Mouse (Mus musculus) neutrophil, adult 5-6 weeks (primary cell): Measurements from ENCODE around the gene Fgfr2. TPM values are rescaled to one million over a fixed set of nuclear protein-coding genes. Genes with fewer than 3 reads are reported as not detected.
A peak's percentile ranks its signal among the peaks of the same experiment; 100 is the strongest.
"Not testable (repeated sequence)": the region's sequence is repeated elsewhere in the genome, so short reads cannot be mapped to it uniquely, and the experiment has no call there.

ENCODE experiments used
- ATAC-seq: fragments of 151-379, 151-347 bp; 2 replicates; pipeline ENCODE4 v1.8.0; 2017; ENCODE audit warnings: mild to moderate bottlenecking, moderate TSS enrichment; ENCODE audit not compliant: insufficient number of reproducible peaks, poor library complexity, low FRiP score, severe bottlenecking; ENCODE audit errors: extremely low read depth
- total RNA-seq: library from RNA; stranded (forward); fragments of 200-1000 nt; gene quantifications from 2 replicates; pipeline ENCODE4 v1.2.3, GENCODE M21; 2017

Gene Fgfr2
- total RNA-seq, 1 experiment from 2014 or later: not detected

DNA sequence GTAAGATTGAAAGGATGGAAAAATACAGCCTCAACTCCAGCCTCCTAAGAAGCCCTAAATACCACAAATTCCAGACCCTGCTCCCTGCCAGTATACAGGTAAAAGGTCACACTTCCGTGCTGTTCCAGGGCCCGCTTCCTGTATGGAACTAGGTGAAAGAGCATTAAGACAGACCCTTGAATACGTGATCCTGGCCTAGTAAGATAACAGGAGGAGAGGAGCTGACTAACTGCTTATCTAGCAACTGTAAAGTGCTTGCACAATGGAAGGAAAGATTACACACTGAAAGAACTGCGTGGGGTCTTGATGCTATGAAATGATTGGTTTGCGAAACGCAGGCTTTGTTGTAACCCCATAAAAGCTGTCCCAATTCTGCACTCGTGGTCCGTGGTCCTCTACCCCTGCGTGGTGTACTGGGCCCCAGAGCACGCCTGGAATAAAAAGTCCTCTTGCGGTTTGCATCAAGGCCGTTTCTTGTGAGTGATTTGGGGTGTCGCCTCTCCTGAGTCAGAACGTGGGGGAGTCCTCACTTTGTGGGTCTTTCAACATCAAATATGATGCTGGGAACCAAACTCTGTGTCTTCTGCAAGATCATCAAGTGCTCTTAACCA, 2602.2 kb downstream of the Fgfr2 start:
- no peak for ATAC-seq

DNA sequence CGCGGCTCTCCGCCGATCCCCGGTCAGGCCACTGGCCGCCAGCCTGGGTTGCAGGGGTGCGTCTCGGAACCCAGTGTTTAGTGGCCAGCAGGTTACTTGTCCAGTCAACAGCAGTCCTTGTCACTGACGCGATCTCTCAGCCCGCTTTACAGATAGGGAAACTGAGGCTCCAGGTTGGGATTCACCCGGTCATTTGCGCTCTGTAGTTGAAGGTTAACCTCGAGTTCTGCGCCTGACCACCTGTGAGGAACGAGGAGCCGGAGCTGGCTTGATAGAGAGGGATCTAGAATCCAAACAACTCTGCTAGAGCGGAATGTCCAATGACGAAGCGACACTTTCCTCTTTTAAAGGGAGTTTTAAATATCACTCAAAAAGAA, 2603.1 kb downstream of the Fgfr2 start, which contains the start of gene Ate1:
Gene Ate1 (minus strand): TSS at position 321 of the 377 bp plus-strand sequence.
- no peak for ATAC-seq

DNA sequence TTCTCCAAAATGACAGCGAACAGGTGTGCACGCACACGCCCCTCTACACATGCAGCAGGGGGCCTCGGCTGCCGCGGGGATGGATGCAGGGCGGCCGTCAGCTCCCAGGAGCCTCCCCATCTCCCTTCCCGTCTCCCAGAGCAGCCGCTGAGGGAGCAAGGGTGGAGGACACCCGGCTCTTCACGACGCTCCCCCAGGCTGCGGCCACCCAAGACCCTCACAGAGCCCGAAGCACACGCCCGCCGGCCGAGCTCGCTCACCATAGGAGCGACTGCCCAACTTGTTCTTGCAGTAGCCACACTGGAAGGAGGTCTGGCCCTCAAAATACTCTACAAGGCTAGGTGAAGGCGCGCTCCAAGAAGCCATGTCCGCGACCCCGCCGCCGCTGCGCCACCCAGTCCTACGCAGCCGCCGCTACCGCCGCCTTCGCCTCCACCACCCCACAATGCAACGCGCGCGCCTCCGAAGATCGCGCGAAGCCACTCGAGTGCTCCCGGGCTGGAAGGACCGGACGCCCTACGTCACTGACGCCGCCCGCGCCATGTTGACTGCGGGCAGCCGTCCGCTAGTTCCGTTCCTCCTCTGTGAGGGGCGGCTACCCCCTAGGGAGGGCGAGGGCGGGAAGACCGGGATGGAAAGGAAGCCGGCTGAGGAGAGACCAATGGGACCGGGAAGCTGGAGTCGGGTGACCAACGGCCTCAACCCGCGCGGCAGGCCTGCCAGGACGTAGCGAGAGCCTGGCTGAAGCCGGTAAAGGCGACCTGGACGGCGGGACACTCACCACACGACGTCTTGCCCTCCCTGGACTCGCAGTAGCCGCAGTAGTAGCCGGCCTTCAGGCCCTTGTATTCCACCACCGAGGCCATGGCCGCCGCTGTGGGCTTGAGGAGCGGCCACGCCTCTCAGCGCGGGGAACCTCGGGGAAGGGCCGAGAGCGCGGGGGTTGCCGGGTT, 2603.8 kb downstream of the Fgfr2 start:
- peak; percentile 98 for ATAC-seq

DNA sequence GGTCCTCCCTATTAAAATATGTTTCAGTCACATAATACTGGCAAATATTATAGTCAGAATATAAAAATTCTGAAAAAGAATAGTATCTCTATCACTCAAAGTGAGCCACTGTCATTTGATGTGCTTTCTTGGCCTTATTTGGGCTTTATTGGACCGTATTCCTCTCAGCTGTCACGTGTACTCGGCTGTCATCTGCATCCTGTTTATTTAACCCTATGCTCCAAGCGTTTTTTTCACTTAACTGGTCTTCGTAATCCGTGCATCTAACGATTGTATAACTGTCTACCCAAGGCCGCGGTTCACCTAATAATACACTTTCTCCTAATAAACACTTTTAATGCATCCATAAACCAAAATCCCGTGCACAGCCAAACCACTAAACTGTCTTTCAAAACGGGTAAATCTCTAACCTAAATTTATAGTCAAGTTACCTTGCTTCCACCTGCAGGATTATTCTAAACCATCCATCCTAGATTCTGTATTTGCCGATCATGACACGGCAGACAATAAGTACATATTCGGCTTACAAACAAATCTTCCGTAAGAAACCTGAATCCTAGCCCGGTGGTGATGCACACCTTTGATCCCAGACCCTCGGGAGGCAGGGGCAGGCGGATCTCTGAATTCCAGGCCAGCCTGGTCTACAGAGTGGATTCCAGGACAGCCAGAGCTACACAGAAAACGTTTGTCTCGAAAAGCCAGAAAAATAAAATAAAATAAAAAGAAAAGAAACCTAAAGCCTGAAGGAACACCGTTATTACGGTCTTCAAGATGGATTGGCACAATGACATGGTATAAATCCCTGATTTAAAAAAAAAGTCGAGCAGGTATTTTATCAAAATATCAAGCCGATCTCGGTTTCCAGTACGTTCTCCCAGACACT, 2604.7 kb downstream of the Fgfr2 start:
- no peak for ATAC-seq

DNA sequence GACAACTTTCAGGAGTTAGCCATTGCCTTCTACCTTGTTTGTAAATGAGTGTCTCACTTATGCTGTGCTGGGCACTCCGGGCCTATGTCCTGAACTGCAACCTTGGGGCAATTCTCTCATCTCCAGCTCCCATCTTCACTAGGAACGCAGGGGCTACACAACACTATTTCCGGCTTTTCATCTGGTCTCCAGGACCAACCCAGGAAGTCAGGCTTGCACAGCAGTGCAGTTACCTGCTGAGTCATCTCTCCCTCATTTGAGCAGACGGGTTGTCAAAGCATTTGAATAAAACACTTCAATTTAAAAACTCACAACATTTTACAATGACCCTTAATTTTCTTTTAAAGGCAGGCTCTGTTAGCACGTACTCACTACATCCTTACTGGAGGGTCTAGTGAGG, 2612.9 kb downstream of the Fgfr2 start:
- ATAC-seq: no peak

DNA sequence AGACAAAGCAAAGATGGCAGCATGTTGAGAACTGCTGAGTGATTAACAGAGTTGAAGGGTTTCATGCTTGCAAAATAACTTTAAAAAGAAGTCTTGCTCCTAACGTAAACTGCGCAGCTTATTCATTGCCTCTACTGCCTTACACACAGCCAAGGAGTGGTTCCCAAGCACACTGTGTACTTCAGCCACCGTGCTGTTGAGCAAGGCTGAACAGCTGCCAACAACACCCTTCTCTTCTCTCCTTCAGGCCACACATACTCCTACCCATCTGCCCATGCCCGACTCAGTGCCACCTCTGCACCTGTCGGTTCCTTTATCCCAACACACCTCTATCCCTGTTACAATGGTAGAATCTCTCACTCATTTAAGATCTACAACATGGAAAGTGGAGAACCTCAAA, 2620.1 kb downstream of the Fgfr2 start:
- ATAC-seq: no peak

DNA sequence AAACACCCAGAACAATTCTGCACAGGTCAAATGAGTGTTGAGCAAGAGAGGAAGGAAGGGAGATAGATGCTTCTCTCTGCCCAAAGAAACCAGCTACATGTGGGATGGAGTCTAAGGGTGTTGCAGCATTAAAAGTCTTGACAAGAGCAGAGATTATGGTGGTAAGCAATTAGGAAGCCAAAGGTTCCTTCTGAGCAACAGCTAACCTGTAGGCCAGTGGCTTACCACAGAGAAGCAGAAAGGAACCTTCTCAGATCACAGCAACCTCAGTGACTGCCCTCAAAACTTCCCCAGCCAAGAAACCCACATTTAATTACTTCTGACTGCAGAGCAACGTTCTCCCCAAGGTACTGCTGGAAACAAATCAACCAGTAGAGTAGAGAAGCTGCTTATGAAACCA, 2621.7 kb downstream of the Fgfr2 start:
- ATAC-seq: no peak

DNA sequence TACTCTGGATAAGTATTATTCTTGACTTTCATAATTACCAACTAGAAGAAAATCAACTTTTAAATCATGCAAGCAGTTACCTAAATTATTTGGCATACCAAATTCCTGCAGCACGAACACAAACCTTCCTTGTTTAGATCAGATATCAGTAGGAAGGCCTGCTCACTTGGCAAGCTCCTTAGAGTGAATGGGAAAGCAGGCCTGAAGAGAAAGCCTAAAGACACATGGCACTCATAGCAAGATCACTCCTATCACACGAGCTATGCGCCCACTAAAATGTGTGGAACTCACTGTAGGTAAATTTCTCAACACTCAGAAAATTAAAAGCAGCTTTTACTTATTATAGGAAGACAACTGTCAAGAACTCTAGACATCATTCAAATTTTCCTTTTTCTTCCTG, 2629.8 kb downstream of the Fgfr2 start:
- ATAC-seq: no peak

DNA sequence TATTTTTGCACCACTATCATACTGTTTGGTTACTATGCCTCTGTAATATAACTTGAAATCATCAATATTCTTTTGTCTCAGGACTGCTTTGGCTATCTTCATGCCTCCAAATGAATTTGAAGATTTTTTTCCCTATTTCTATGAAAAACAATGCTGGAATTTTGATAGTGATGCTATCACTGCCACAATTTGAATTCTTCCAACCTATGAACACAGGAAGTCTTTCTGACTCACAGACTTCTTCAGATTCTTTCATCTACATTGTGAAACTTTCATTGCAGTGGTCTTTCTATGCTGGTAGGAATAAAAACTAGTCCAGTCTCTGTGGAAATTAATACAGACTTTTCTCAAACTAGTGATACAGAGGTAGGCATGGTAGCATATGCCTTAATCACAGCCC, 2631.1 kb downstream of the Fgfr2 start:
- no peak for ATAC-seq

DNA sequence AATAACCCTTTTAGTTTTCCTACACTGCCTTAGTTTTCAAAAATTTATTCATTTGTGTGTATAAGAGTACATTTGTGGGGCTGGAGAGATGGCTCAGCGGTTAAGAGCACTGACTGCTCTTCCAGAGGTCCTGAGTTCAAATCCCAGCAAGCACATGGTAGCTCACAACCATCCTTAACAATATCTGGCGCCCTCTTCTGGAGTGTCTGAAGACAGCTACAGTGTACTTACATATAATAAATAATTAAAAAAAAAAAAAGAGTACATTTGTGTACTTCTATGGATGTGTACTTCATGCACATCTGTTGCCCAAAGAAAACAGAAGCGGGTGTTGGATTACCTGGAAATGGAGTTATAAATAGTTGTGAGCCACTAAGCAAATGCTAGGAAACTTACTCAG, 2644.1 kb downstream of the Fgfr2 start:
- not testable (repeated sequence) for ATAC-seq

DNA sequence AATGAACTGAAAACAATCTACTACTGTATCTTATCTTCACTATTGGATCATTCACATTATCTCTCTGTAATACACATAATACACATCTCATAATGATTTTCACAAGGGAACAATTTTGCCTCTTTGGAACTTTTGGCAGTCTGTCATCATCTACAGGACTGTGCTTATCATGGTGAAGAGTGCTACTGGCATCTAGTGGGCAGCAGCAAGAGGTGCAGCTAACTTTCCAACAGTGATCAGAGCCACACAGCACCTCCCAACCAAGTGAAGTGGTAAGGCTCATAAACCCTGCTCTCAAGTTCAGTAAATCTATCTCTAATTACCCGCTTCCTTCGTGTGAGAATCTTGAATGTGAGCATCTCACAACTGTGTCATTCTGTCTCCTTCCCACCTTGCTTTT, 2647.2 kb downstream of the Fgfr2 start:
- ATAC-seq: peak; percentile 67

DNA sequence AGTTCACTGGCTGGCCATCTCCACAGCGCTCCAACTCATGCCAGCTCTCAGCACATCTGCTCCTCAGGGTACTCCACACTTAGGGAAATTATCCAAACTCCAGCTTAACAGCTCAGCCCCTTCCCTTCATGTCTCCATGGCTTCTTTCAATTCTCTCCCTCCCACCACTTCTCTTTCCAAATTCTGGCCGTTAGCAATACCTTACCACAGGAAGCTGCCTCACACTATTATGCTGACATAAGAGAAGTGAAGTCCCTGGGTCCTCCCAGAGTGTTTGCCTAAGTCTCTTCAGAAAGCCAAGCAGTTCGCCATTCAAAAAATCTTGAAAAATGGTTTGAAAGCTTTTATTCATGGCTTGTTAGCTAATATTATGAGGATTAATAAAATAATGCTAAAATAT, 2649.3 kb downstream of the Fgfr2 start:
- no peak for ATAC-seq

DNA sequence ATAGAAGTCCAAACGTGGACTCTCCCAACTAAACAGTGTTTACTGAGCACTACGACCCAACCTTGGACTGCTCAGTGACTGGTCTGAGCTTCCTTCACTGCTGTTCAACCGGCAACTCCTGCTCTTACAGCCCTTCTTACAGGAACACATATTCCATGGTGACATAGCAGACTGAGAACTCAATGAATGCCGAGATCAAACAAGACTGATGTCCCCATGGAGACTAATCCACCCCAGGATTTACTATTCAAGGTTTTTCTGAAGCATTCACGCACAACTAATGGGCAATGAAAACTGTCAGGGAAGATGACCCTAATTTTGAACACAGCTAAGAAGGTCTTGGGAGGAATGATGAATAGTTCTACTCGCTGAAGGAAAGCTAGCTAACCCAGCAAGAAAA, 2650.5 kb downstream of the Fgfr2 start:
- ATAC-seq: no peak

DNA sequence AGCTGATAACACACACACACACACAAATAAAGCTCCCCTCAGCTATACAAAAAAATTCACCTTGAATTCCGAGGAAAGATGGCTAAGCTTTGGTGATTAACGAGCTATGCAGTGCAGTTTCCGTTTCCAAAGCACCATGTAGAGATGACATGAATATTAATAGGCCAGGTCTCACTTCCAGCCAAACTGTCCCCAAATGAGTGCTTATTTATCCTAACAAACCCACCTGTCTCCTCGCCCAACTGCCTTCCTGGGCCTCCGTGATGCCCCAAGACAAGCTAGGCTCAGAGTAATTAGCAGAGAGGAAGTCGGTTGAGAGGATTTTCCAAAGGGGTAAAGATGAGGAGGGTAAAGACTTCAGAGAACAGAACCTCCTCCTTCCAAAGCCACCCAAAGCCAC, 2652.1 kb downstream of the Fgfr2 start:
- no peak for ATAC-seq

DNA sequence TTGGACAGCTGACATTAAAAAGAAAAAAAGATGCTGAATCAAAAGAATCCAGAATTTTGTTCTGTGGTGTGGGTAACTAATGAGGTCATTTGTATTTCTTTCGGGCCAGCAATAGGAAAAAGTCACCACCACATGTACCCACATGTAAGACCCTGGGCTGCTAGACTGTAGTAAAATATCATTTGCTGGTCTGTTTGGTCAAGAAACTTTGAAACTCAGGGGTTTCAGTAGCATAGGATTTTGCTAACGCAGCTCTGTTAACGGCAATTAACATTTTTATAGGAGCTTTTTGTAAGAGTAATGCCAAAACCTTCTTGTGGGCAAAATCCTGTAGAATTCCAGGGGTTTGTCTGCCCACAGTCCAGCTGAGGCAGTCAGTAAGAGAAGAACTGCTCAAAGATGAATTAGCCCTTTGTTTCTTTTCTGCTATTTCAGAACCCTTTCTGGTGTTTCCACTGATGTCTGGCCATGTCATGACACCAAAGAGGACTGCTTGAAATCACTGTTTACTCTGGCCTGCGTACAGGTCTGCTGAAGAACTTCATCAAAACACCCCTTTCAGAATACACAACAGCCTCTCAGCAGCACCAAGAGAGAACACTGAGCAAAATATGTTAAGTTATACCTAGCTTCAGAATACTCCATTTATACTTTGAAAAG, 2667.4 kb downstream of the Fgfr2 start:
- ATAC-seq: no peak

DNA sequence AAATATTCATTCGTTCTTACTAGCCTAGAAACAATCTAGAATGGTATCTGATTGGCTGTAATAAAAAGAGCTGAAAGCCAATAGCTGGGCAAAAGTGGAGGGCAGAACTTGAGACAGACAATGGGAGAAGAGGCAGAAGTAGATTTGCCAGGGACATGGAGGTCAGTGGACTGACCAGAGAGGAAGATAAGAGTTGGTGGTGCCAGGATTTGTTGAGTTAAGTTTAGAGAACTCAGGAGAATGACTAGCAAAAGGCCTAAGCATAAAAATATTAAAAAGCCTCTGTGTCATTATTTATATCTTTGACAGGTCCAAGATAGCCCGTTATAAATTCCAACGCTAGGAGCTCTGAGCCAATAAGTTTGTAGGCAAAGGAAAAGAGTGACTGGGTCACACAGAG, 2668.9 kb downstream of the Fgfr2 start:
- ATAC-seq: no peak

DNA sequence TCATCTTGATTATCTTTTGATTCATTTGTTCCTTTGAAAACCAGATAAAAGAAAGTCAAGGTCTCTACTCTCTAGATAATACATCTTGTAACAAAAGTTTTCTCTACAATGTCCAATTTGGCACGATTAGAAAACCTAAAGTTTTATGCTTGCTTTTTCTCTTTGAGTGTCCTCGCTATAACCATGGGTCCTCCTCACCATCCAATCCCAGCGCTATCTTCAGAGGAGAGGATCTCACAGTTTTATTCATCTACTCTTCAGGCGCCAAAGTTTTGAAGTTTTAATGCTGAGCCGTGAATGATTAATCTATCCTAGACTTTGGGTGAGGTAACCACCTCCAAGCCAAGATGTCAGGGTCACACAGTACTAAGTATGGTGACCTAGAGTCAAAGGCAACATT, 2687.4 kb downstream of the Fgfr2 start:
- ATAC-seq: no peak

DNA sequence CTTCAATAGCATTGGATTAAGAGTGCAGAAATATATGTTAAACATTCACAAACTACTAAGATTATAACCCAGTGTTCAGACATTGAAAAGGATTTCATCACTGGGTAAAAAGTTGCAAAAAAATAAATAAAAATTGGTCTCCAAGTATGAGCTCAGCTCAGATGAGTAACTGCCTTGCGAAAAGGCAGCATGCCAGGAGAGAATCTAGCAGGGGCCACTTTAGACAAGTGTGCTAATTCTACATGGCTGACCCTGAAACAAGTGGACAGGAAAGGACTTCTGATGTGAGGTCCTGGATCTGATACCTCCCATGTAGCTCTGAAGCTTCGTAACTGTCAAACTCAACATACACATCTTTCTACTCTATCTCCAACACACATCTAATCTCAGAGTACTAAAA, 2691.0 kb downstream of the Fgfr2 start:
- no peak for ATAC-seq

DNA sequence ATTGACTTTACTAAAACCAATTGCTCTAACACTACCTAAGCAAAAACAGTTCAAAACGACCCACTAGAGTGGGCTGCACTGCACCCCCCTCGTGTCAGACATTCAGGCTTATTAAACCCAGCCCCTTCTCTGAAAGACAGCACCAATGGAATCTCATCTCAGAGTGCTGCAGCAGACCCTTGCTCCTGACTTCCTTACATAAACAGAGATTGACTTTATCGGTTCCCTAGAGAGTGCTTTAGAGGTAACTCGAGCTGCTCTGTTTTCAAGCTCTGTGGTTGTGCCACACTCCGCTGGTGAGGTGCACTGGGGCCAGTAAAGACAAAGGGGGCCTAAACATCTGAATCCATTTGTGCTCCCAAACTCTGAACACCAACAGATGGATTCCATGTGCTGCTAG, 2696.6 kb downstream of the Fgfr2 start:
- ATAC-seq: no peak
